Mouse (Mus musculus) forebrain, embryonic 13.5 days (tissue): ENCODE measurements around the gene Ttc13. TPM values are rescaled to one million over a fixed set of nuclear protein-coding genes. Genes with fewer than 3 reads are reported as not detected.

Experiments used
- ATAC-seq: fragments of 200-750 bp; cut with Nextera tagmentation; 2 replicates; pipeline ENCODE4 v1.8.0; 2017
- H3K27ac ChIP-seq: fragments of 300-500 bp; sonication (generic); 2 replicates; pipeline ENCODE4 v1.5.1; 2015; ENCODE audit warnings: inconsistent platforms, mild to moderate bottlenecking, moderate library complexity
- H3K27me3 ChIP-seq: fragments of 300-500 bp; sonication (generic); 2 replicates; pipeline ENCODE4 v1.6.1; 2015; ENCODE audit warnings: mild to moderate bottlenecking, inconsistent platforms
- H3K36me3 ChIP-seq: fragments of 300-500 bp; sonication (generic); 2 replicates; pipeline ENCODE4 v1.6.1; 2015; ENCODE audit warnings: mild to moderate bottlenecking, inconsistent platforms; ENCODE audit not compliant: poor library complexity, severe bottlenecking
- H3K4me1 ChIP-seq: fragments of 300-500 bp; sonication (generic); 2 replicates; pipeline ENCODE4 v1.6.1; 2015; ENCODE audit warnings: inconsistent platforms
- H3K4me2 ChIP-seq: fragments of 300-500 bp; sonication (generic); 2 replicates; pipeline ENCODE4 v1.6.1; 2015; ENCODE audit warnings: inconsistent platforms, mild to moderate bottlenecking, moderate library complexity
- H3K4me3 ChIP-seq: fragments of 300-500 bp; sonication (generic); 2 replicates; pipeline ENCODE4 v1.5.1; 2015; ENCODE audit warnings: mild to moderate bottlenecking, inconsistent platforms
- H3K9ac ChIP-seq: fragments of 300-500 bp; sonication (generic); 2 replicates; pipeline ENCODE4 v1.6.1; 2015; ENCODE audit warnings: mild to moderate bottlenecking, inconsistent platforms
- H3K9me3 ChIP-seq: fragments of 300-500 bp; sonication (generic); replicated peaks from 2 replicates; pipeline ENCODE4 v1.6.1; 2016; ENCODE audit warnings: inconsistent platforms
- WGBS: fragments of 180-500 bp; shearing (Covaris S2); methylation state at CpG from one replicate; pipeline ENCODE4 v1.1.7; 2015; 5-methylcytosine and 5-hydroxymethylcytosine counted together
- polyA plus RNA-seq: library from polyadenylated mRNA; unstranded; fragments of >200 nt; fragmentation: Nextera tagmentation; extraction: Ambion mirVana; gene quantifications from 2 replicates; pipeline ENCODE4 v1.2.1, GENCODE M21; 2015

Gene Ttc13
- polyA plus RNA-seq, 1 experiment from 2014 or later = 48.4 TPM

DNA sequence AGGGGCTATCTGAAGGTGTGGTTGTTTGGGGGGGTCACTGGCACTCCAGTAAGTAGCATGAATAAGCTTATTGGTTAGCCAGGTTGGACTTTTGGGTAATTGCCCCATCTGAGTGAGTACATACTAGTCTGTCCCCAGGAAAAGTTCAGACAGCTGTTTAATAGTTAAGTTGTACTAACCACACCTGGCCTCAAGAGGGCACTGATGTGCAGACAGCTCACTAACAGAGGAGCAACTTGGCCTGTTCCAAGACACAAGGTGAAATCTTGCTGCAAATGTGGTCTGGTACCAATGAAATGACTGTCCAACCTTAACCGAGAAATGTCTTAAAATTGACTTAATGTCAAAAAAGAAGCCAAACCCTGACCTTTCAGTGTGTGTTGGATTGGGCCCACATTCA lies 17.5 kb upstream of the Ttc13 start:
- H3K4me2 ChIP-seq = no peak overlapping the region
- 83% methylated on average over 1 of the region's 1 CpGs for WGBS
- no peaks in the 10 kb centered on the region for H3K27me3 ChIP-seq
- H3K9me3 ChIP-seq = no peaks in the 10 kb centered on the region
- no peak for ATAC-seq
- no peaks in the 10 kb centered on the region for H3K4me1 ChIP-seq
- peaks cover 42% of the 10 kb centered on the region for H3K36me3 ChIP-seq
- H3K27ac ChIP-seq = no peak overlapping the region
- H3K4me3 ChIP-seq = no peak overlapping the region
- no peak overlapping the region for H3K9ac ChIP-seq

DNA sequence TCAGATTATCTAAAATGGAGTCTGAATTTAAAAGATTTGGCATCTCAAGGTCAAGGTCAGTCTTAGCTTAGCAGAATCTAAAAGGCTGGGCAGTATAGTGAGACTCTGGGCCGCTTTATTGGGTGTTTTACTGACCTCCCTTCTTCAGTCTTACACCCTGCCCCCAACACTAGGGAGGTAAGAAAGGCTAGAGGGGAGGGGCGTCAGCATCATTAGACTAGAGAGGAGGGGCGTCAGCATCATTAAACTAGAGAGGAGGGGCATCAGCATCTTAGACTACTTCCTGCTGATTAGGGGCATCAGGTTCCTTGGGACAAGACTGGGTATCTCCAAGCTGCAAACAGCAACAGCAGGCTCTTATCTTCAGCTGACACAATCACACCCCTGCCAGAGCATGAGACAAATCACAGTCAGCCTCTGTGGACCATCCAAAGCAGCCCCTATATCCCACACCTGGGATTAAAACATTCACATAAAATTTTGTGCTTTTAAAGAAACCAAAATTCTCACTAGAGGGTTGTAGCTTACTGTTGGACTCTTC lies 13.7 kb upstream of the Ttc13 start:
- Histone ChIP-seq H3K36me3 (peaks cover 68% of the 10 kb centered on the region), H3K27ac (no peak overlapping the region)

DNA sequence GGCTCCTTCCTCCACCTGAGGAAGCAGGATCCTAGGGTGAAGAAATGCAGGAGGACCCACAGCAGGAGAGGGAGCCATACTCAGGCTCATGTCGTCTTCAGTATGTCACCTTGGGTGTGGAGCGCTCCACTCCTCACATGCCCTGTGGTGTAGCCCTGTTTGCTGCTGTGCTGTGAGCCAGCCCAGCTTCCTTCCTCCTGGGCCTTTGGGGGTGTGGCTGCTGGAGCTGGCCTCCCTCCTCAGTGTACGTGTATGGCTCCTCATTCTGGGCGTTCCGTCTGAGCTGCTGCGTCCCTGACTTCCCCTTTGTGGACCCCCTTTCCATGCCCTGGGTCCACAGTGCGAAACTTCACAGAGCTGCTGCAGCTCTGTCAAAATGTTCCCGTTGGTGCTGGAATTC lies 11.0 kb upstream of the Ttc13 start:
- H3K4me3 ChIP-seq = no peak overlapping the region
- 89% methylated on average over 8 of the region's 8 CpGs for WGBS

More for the DNA sequence above, 13.7 kb upstream of the Ttc13 start:
- WGBS = 69% methylated on average over 3 of the region's 3 CpGs
- no peak overlapping the region for H3K4me2 ChIP-seq
- ATAC-seq = no peak
- H3K27me3 ChIP-seq = no peaks in the 10 kb centered on the region
- H3K4me1 ChIP-seq = no peaks in the 10 kb centered on the region
- no peak overlapping the region for H3K4me3 ChIP-seq
- H3K9me3 ChIP-seq = no peaks in the 10 kb centered on the region
- H3K9ac ChIP-seq = no peak overlapping the region

DNA sequence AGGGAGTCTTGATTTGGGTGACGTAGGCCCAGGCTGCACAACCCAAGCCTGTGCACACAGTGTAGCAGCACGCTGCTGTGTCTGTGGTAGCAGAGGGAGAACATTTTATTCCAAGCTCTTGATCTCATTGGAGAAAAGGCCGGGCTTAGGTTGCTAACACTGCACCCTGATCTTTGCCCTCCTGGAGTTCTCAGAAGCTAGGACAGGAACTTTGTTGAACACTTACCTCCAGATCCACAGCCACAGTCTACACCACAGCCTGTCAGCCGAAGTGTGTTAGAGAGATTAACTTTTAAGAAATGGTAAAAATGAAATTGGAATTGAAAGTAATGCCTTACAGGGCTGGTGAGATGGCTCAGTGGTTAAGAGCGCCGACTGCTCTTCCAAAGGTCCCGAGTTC lies 2.5 kb upstream of the Ttc13 start:
- Histone ChIP-seq H3K4me2 (no peak overlapping the region), H3K9me3 (no peaks in the 10 kb centered on the region), H3K4me1 (peaks cover 27% of the 10 kb centered on the region), H3K27ac (no peak overlapping the region), H3K27me3 (no peaks in the 10 kb centered on the region), H3K4me3 (no peak overlapping the region), H3K9ac (no peak overlapping the region), H3K36me3 (peaks cover 36% of the 10 kb centered on the region)
- no peak for ATAC-seq
- WGBS = 89% methylated on average over 7 of the region's 7 CpGs

More for the DNA sequence above, 11.0 kb upstream of the Ttc13 start:
- Histone ChIP-seq H3K4me1 (no peaks in the 10 kb centered on the region), H3K27ac (no peak overlapping the region), H3K27me3 (no peaks in the 10 kb centered on the region), H3K9me3 (no peaks in the 10 kb centered on the region), H3K36me3 (peaks cover 89% of the 10 kb centered on the region), H3K4me2 (no peak overlapping the region), H3K9ac (no peak overlapping the region)
- no peak for ATAC-seq

DNA sequence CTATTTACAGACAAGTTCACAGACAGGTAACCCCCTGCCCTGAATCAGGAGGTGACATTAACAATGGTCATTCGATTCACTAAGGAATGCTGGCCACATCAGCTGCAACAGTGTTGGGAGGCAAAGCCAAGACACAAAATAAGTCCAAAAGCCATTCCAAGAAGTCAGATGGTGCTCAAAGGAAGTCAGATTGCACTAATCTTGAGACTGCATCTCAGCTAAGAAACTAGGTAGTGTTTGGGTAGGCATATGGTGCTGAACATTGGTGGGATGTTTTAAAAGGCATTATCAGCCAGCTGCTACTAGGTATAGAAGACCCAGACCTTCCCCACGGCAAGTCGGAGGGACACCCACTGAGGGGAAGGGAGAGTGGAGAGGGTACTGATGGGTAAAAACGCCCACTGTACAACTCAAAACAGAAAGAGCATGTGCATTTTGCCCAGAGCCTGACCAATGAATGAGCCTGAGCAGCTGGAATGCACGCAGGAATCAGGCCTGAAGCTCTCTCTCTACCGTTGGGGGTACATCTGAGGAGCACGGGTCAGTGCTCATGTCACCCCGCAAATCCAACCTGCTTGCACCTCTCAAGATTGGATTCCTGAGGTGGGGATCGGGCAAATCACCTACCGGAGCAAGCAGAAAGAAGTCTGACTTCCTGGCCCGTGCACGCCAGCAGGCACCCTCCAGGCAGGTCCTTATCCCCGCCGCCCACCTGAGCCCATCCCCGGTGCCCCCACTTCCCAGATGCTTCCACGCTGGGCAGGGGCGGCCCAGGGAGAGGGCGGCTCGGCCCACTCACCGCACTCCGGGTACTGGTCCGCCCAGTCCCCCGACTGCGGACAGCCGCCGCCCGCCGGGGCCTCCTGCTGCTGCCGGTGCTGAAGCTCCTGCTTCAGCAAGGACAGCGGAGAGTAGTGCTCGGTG lies 583 bp downstream of the Ttc13 start:
- Histone ChIP-seq H3K27me3 (no peaks in the 10 kb centered on the region), H3K36me3 (peaks cover 11% of the 10 kb centered on the region), H3K27ac (peak overlapping the region; percentile 49), H3K4me2 (peak overlapping the region; percentile 83), H3K9me3 (no peaks in the 10 kb centered on the region), H3K4me3 (peak overlapping the region; percentile 80), H3K9ac (peak overlapping the region; percentile 94), H3K4me1 (peaks cover 27% of the 10 kb centered on the region)
- 4% methylated on average over 30 of the region's 31 CpGs for WGBS
- ATAC-seq = peak; percentile 70

DNA sequence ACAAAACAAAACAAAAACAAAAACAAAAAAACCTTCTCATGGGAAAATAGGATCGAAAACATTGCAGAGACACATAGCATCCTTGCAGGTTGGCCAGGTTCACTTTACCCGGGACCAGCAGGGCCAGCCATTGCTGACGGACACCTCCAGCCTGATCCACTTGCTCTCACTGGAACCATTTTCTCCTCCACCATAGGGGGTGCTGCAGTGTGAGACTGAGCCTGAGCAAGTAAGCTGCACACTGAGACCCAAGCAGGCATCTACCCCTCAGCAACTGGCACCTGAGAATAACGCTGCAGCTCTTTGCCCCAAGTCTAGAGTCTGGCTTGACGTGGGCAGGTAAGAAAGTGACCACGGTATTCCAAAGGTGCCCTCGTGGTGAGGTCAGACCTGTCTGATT lies 1.6 kb downstream of the Ttc13 start:
- Histone ChIP-seq H3K27ac (no peak overlapping the region), H3K9ac (0 out of 2 replicates have a peak overlapping the region, but pooled peaks have one; percentile 94), H3K4me1 (peaks cover 27% of the 10 kb centered on the region), H3K4me3 (peak overlapping the region; percentile 80; the same call in 1 of the 2 replicates), H3K36me3 (peaks cover 4% of the 10 kb centered on the region; the same call in 1 of the 2 replicates), H3K4me2 (peak overlapping the region; percentile 83), H3K27me3 (no peaks in the 10 kb centered on the region), H3K9me3 (no peaks in the 10 kb centered on the region)
- no peak for ATAC-seq
- 80% methylated on average over 7 of the region's 7 CpGs for WGBS

DNA sequence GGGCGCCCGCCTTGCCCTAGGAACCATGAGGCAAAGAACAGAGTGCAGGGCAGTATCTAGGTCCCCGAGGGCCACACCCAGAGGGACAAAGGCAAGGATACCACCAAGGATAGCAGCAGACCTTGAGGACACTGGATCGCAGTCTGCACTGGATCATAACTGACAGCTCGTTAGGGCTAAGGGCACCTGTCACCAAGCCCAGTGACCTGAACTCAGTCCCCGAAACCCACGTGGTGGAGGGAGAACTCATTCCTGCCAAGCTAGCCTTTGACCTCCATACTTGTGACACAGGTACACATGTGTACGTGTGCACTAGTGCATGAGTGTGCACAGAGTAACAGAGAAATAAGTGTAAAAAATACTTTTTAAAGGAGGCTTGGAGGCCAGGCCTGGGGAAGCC lies 6.0 kb downstream of the Ttc13 start:
- Histone ChIP-seq H3K4me3 (no peak overlapping the region), H3K4me2 (no peak overlapping the region), H3K9me3 (no peaks in the 10 kb centered on the region), H3K4me1 (peaks cover 10% of the 10 kb centered on the region), H3K36me3 (peaks cover 37% of the 10 kb centered on the region), H3K9ac (no peak overlapping the region), H3K27ac (no peak overlapping the region), H3K27me3 (no peaks in the 10 kb centered on the region)
- no peak for ATAC-seq
- 92% methylated on average over 8 of the region's 8 CpGs for WGBS

DNA sequence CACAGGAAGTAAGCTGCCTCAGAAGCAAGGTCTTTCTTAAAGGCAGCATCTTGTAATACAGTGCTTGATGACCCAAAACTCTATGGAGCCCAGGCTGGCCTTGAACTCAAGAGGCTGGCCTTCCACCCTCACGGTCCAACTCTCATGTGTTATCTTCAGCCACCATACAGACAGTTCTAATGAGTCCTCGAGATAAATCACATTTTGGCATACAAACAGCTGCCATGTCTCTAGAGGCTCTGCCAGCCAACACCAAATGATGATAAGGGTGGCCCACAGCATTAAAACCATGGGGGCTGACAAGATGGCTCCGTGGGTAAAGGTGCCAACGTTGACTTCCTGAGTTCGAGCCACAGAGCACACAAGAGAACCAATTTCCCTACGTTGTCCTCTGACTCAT lies 8.6 kb downstream of the Ttc13 start:
- ATAC-seq = no peak
- no peak overlapping the region for H3K4me3 ChIP-seq
- peaks cover 54% of the 10 kb centered on the region for H3K36me3 ChIP-seq
- H3K27me3 ChIP-seq = no peaks in the 10 kb centered on the region
- 94% methylated on average over 6 of the region's 6 CpGs for WGBS
- no peak overlapping the region for H3K9ac ChIP-seq
- no peaks in the 10 kb centered on the region for H3K9me3 ChIP-seq
- no peak overlapping the region for H3K4me2 ChIP-seq
- no peak overlapping the region for H3K27ac ChIP-seq
- no peaks in the 10 kb centered on the region for H3K4me1 ChIP-seq

DNA sequence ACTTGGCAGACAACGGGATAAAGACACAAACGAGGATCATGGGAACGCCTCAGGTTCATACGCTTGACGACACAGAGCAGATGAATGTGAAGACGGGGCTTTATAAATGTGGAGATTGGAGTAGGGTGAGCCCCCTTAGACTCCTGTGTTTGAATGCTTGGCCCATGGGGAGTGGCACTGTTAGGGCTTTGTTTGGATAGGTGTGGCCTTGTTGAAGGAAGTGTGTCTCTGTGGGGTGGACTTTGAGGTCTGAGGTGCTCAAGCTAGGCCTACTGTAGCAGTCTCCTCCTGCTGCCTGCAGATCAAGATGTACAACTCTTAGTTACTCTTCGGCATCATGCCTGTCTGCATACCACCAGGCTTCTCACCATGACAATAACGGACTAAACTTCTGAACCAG lies 16.0 kb downstream of the Ttc13 start:
- 94% methylated on average over 8 of the region's 8 CpGs for WGBS
- no peak overlapping the region for H3K4me3 ChIP-seq

DNA sequence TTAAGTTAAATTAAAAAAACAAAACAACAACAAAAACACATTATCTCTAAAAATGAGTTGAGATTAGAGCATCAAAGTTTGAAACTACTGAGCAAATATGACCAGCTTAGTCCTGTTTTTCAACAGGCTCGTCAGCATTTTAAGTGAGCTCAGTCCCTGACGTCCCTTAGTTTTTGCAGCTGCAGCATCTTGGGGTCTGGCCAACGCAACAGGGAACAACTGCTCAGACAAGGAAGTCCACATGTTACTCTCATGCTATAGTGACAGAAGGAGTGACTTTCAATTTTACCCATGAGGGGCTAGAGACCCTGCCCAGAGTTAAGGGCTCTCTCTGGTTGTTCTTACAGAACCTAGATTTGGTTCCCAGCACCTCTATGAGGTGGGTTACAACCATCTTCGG lies 17.4 kb downstream of the Ttc13 start:
- Histone ChIP-seq H3K4me2 (no peak overlapping the region), H3K9ac (no peak overlapping the region), H3K27me3 (no peaks in the 10 kb centered on the region), H3K4me1 (no peaks in the 10 kb centered on the region), H3K27ac (no peak overlapping the region), H3K9me3 (no peaks in the 10 kb centered on the region), H3K4me3 (no peak overlapping the region), H3K36me3 (peaks cover 67% of the 10 kb centered on the region)
- 93% methylated on average over 4 of the region's 4 CpGs for WGBS
- ATAC-seq = no peak

More for the DNA sequence above, 16.0 kb downstream of the Ttc13 start:
- no peak for ATAC-seq
- no peaks in the 10 kb centered on the region for H3K4me1 ChIP-seq
- H3K9ac ChIP-seq = no peak overlapping the region
- H3K9me3 ChIP-seq = no peaks in the 10 kb centered on the region
- no peaks in the 10 kb centered on the region for H3K27me3 ChIP-seq
- peaks cover 63% of the 10 kb centered on the region for H3K36me3 ChIP-seq
- no peak overlapping the region for H3K27ac ChIP-seq
- H3K4me2 ChIP-seq = no peak overlapping the region

DNA sequence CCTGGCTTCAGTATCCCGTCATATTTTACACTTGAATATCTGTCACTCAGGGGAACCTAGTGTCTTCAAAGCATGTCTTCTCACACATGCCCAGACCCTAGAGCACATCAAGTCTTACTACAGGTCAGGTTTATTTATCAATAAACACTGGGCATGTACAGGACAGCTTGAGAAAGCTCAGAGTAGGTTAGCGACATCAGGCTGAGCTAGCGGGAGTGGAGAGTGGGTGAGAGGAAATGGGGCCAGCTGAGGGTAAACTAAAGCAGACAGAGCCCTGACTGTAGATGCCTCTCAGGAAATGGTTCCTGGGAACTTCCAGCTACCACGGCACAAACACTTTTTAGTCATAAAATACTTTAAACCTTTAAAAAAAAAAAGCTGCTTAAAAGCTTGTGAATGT lies 18.3 kb downstream of the Ttc13 start:
- Histone ChIP-seq H3K9me3 (no peaks in the 10 kb centered on the region), H3K27me3 (no peaks in the 10 kb centered on the region), H3K4me2 (no peak overlapping the region), H3K36me3 (peaks cover 69% of the 10 kb centered on the region), H3K4me1 (no peaks in the 10 kb centered on the region), H3K27ac (no peak overlapping the region), H3K4me3 (no peak overlapping the region), H3K9ac (no peak overlapping the region)
- no peak for ATAC-seq
- WGBS = 83% methylated on average over 4 of the region's 4 CpGs

DNA sequence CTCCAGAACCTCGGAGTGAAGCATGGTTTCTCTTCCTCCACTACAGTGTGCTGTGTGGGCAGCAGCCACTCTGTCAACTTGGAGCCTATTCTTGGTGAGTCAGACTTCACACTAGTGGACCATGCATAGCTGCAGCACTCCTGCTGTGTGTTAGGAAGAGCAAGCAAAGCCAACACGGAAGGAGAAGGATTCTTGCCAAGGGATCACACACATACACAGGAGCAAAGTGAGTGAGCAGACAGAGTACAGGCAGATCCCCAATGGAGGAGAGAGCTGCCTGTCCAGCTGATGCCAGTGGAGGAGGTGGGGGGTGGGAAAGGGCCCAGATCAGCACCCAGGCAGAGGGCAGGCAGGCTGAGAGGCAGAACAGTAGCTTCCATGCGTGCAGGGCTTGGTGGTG lies 19.6 kb downstream of the Ttc13 start:
- no peak overlapping the region for H3K4me3 ChIP-seq
- H3K27ac ChIP-seq = no peak overlapping the region
- no peak overlapping the region for H3K9ac ChIP-seq
- H3K36me3 ChIP-seq = peaks cover 78% of the 10 kb centered on the region
- no peaks in the 10 kb centered on the region for H3K4me1 ChIP-seq
- 82% methylated on average over 3 of the region's 3 CpGs for WGBS
- no peaks in the 10 kb centered on the region for H3K9me3 ChIP-seq
- no peak overlapping the region for H3K4me2 ChIP-seq
- ATAC-seq = no peak
- H3K27me3 ChIP-seq = no peaks in the 10 kb centered on the region
